Mouse (Mus musculus) CH12.LX (cell line): ENCODE results near the gene Creld2. TPM values are rescaled to one million over a fixed set of nuclear protein-coding genes. Genes with fewer than 3 reads are reported as not detected.

Experiments
- DNase-seq: peaks from one replicate; pipeline ENCODE4 v3.0.0-alpha.2; 2013; ENCODE audit errors: extremely low read depth
- H3K27ac ChIP-seq: 2 replicates; pipeline ENCODE4 v1.5.1; 2012; ENCODE audit warnings: low read depth, mild to moderate bottlenecking, control low read depth, moderate library complexity; ENCODE audit not compliant: insufficient read depth
- H3K27me3 ChIP-seq: replicated peaks from 2 replicates; pipeline ENCODE3; 2012; ENCODE audit warnings: inconsistent platforms
- H3K36me3 ChIP-seq, 2 experiments: replicated peaks in 1 of 2; 2 replicates each; pipeline versions ENCODE3 to v1.6.1; 2012; ENCODE audit warnings: inconsistent platforms in 1 of 2, low read length in 1 of 2, mild to moderate bottlenecking in 1 of 2, mixed read lengths in 1 of 2, moderate library complexity in 1 of 2; ENCODE audit not compliant: control insufficient read depth in 1 of 2, insufficient read depth in 1 of 2
- H3K4me1 ChIP-seq, 2 experiments: 2 replicates each; pipeline ENCODE4 v1.6.1; 2012; ENCODE audit warnings: inconsistent platforms in 1 of 2, moderate library complexity in 1 of 2; ENCODE audit not compliant: insufficient read depth in 2 of 2, control insufficient read depth in 1 of 2
- H3K4me2 ChIP-seq: 2 replicates; pipeline ENCODE4 v1.6.1; 2012; ENCODE audit warnings: low read depth, mild to moderate bottlenecking, control low read depth; ENCODE audit not compliant: poor library complexity, insufficient read depth, severe bottlenecking
- H3K4me3 ChIP-seq, 3 experiments: fragments of 150-350 bp in 1 of 3; sonication (generic) in 1 of 3; replicated peaks in 1 of 3; 2 replicates each; pipeline versions ENCODE3 to v1.5.1; 2011 to 2012; ENCODE audit warnings: low read depth in 2 of 3, low read length in 2 of 3, mild to moderate bottlenecking in 2 of 3, moderate library complexity in 2 of 3, control low read depth in 1 of 3, improper control_type of control experiment in 1 of 3, inconsistent platforms in 1 of 3, mixed read lengths in 1 of 3; ENCODE audit not compliant: poor library complexity in 1 of 3
- H3K79me2 ChIP-seq: replicated peaks from 2 replicates; pipeline ENCODE4 v1.6.1; 2012; ENCODE audit warnings: mild to moderate bottlenecking, moderate library complexity; ENCODE audit not compliant: control insufficient read depth, poor library complexity, insufficient read depth, severe bottlenecking; ENCODE audit errors: extremely low read depth
- H3K9ac ChIP-seq: 2 replicates; pipeline ENCODE4 v1.6.1; 2012; ENCODE audit warnings: low read depth, mild to moderate bottlenecking, control low read depth, moderate library complexity; ENCODE audit not compliant: insufficient read depth
- H3K9me3 ChIP-seq: replicated peaks from 2 replicates; pipeline ENCODE3; 2012; ENCODE audit warnings: low read length, inconsistent platforms, mixed read lengths
- BHLHE40 ChIP-seq: IDR thresholded peaks from 2 replicates; pipeline ENCODE4 v1.6.1; 2011; ENCODE audit warnings: mild to moderate bottlenecking, low read depth, low read length, improper control_type of control experiment
- ELF1 ChIP-seq: IDR thresholded peaks from 2 replicates; pipeline ENCODE4 v1.6.1; 2014; ENCODE audit warnings: low read depth, mild to moderate bottlenecking, inconsistent platforms, low read length, improper control_type of control experiment
- ETS1 ChIP-seq: conservative IDR thresholded peaks from 2 replicates; pipeline ENCODE4 v1.6.1; 2012; ENCODE audit warnings: low read depth, mild to moderate bottlenecking, inconsistent platforms, low read length, improper control_type of control experiment, moderate library complexity
- HCFC1 ChIP-seq: IDR thresholded peaks from 2 replicates; pipeline ENCODE4 v1.6.1; 2012; ENCODE audit warnings: low read depth, mild to moderate bottlenecking, inconsistent platforms, low read length, improper control_type of control experiment
- IRF4 ChIP-seq: IDR thresholded peaks from 2 replicates; pipeline ENCODE4 v1.6.1; 2014; ENCODE audit warnings: low read depth, mild to moderate bottlenecking, inconsistent platforms, low read length, improper control_type of control experiment
- JUND ChIP-seq: conservative IDR thresholded peaks from 2 replicates; pipeline ENCODE4 v1.6.1; 2011; ENCODE audit warnings: low read depth, low read length, improper control_type of control experiment
- MEF2A ChIP-seq: IDR thresholded peaks from 2 replicates; pipeline ENCODE4 v1.6.1; 2014; ENCODE audit warnings: low read depth, mild to moderate bottlenecking, inconsistent platforms, low read length, improper control_type of control experiment, borderline replicate concordance
- MYC ChIP-seq: IDR thresholded peaks from 2 replicates; pipeline ENCODE4 v1.6.1; 2011; ENCODE audit warnings: low read depth, mild to moderate bottlenecking, improper control_type of control experiment, low read length
- NELFE ChIP-seq: IDR thresholded peaks from 2 replicates; pipeline ENCODE4 v1.6.1; 2011; ENCODE audit warnings: low read depth, low read length, improper control_type of control experiment
- TCF12 ChIP-seq: IDR thresholded peaks from 2 replicates; pipeline ENCODE4 v1.6.1; 2014; ENCODE audit warnings: low read depth, mild to moderate bottlenecking, inconsistent platforms, low read length, improper control_type of control experiment
- UBTF ChIP-seq: IDR thresholded peaks from 2 replicates; pipeline ENCODE4 v1.6.1; 2012; ENCODE audit warnings: low read depth, mild to moderate bottlenecking, inconsistent platforms, low read length, improper control_type of control experiment, moderate library complexity
- USF1 ChIP-seq: IDR thresholded peaks from 2 replicates; pipeline ENCODE4 v1.6.1; 2014; ENCODE audit warnings: low read depth, mild to moderate bottlenecking, inconsistent platforms, low read length, improper control_type of control experiment
- USF2 ChIP-seq: conservative IDR thresholded peaks from 2 replicates; pipeline ENCODE4 v1.6.1; 2011; ENCODE audit warnings: low read depth, low read length, improper control_type of control experiment
- ZC3H11A ChIP-seq: IDR thresholded peaks from 2 replicates; pipeline ENCODE4 v1.6.1; 2012; ENCODE audit warnings: low read depth, mild to moderate bottlenecking, inconsistent platforms, low read length, improper control_type of control experiment
- dilution Hi-C: fragments of 300-500 bp; cut with MboI; formaldehyde crosslinking; loops from 2 replicates; pipeline ENCODE4 v1.14.3; 2020; ENCODE audit warnings: low sequenced_read_pairs; ENCODE audit not compliant: extremely low pct_unique_long_range_greater_than_20kb, extremely low pct_ligation_motif_present
- in situ Hi-C: fragments of 300-500 bp; cut with MboI; formaldehyde crosslinking; loops from 3 replicates; pipeline ENCODE4 v1.14.3; 2019; ENCODE audit warnings: low sequenced_read_pairs, low pct_ligation_motif_present, low pct_unique_long_range_greater_than_20kb, mixed read lengths
- polyA plus RNA-seq: library from polyadenylated mRNA; unstranded; fragments of >175 nt; gene quantifications from 2 replicates; pipeline ENCODE4 v1.2.1, GENCODE M21; 2012; ENCODE audit warnings: low read depth; ENCODE audit not compliant: insufficient read length
- total RNA-seq, 2 experiments: library from RNA; depleted of rRNA; stranded (reverse); fragments of 300-350 nt in 1 of 2; fragments of >200 nt in 1 of 2; gene quantifications; 2 replicates each; pipeline ENCODE4 v1.2.3; 2012 to 2014

Creld2 gene
- total and polyA plus RNA-seq, 3 experiments = 63.6 to 93.8 (median 85.0) TPM

DNA sequence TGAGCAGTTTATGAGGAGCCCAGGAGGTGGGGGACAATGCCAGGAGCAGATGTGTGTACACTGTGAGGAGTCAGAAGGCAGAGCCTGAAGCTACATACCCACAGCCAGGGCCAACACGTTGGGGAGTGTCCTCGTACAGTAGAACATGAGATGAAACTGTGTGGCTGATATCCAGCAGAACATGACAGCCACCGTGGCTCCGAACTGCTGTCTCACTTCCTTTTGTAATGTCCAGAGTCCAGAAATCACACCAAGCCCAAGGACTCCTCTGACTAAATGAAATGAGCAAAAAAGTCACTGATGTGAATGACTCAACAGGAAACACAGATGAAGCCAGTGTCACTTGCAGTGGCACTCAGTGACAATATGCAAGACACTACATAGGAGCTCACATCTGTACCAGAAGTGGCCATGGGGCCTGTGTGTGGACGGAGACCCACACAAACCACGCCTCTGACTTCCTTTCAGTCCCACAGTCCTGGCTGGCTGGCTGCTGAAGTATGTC lies 4.2 kb upstream of the Creld2 start:
- no peak overlapping the region for H3K27ac ChIP-seq
- in situ Hi-C loops (no loop called here), dilution Hi-C loops (no loop called here)
- H3K9ac ChIP-seq = no peak overlapping the region
- no peak overlapping the region for H3K4me3 ChIP-seq
- DNase-seq = no peak
- peaks cover under 1 to 12% of the 10 kb centered on the region in 2 experiments; a peak in 2 of 4 replicates for H3K4me1 ChIP-seq
- no peaks in the 10 kb centered on the region for H3K27me3 ChIP-seq
- peaks cover 44 to 69% of the 10 kb centered on the region in 2 experiments for H3K36me3 ChIP-seq
- H3K4me2 ChIP-seq = no peak overlapping the region
- peaks cover 14% of the 10 kb centered on the region; the same call in 1 of the 2 replicates for H3K79me2 ChIP-seq
- no peak for TF ChIP-seq ETS1
- TF ChIP-seq HCFC1 = no peak
- no peak for TF ChIP-seq ELF1
- TF ChIP-seq UBTF = no peak
- H3K9me3 ChIP-seq = no peaks in the 10 kb centered on the region

DNA sequence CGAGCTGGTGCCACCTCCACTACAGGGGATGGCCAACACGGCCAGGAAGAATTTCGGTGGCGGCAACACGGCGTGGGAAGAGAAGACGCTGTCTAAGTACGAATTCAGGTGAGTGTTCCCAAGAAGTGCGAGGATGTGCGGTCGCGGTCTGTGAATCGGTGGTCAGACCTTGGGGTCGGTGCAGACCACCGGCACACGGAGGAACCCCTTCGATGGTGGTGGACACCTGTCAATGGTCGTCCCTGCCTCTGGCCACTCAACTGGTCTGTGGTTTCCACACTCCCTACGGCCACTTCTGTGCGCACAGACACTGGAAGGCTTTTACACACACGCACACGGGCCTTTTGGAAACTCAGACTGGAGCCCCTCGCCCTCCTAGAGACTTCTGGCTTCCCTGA lies 459 bp downstream of the Creld2 start:
- no peaks in the 10 kb centered on the region for H3K27me3 ChIP-seq
- no peaks in the 10 kb centered on the region for H3K9me3 ChIP-seq
- peaks cover 16% of the 10 kb centered on the region; the same call in 1 of the 2 replicates for H3K79me2 ChIP-seq
- H3K4me3 ChIP-seq = peak overlapping the region; percentile 79 to 85 (median 85)
- DNase-seq = no peak
- no peak for TF ChIP-seq MYC
- no peak for TF ChIP-seq USF2
- TF ChIP-seq JUND = no peak
- TF ChIP-seq BHLHE40 = no peak
- no peak for TF ChIP-seq USF1
- TF ChIP-seq ETS1 = no peak
- TF ChIP-seq NELFE = no peak
- no peak for TF ChIP-seq MEF2A
- TF ChIP-seq TCF12 = no peak
- no peak for TF ChIP-seq ZC3H11A
- no peak for TF ChIP-seq ELF1
- TF ChIP-seq IRF4 = no peak
- peak overlapping the region; percentile 80 for H3K4me2 ChIP-seq
- dilution Hi-C loops = no loop called here
- H3K9ac ChIP-seq = peak overlapping the region; percentile 84
- no peak overlapping the region for H3K27ac ChIP-seq
- H3K4me1 ChIP-seq = peaks cover 26 to 55% of the 10 kb centered on the region in 2 experiments
- peaks cover 36 to 64% of the 10 kb centered on the region in 2 experiments for H3K36me3 ChIP-seq
- in situ Hi-C loops = loop anchor here (10.0 kb wide), 1 partner anchor 255 kb away; the partner anchor contains the start of gene Trabd
